Mouse (Mus musculus) limb, embryonic 11.5 days (tissue): Measurements from ENCODE around the gene Dpf3. TPM values are rescaled to one million over a fixed set of nuclear protein-coding genes. Genes with fewer than 3 reads are reported as not detected.

ENCODE experiments used
- ATAC-seq: fragments of 200-750 bp; cut with Nextera tagmentation; 2 replicates; pipeline ENCODE4 v1.8.0; 2017; ENCODE audit warnings: low read depth; ENCODE audit not compliant: insufficient number of reproducible peaks, low FRiP score, low TSS enrichment
- DNase-seq: peaks from one replicate; pipeline ENCODE4 v3.0.0-alpha.2; 2015; ENCODE audit warnings: low spot score
- H3K27ac ChIP-seq: fragments of 300-500 bp; sonication (generic); replicated peaks from 2 replicates; pipeline ENCODE4 v1.5.1; 2014; ENCODE audit warnings: low read depth, mild to moderate bottlenecking, low read length
- H3K27me3 ChIP-seq: fragments of 300-500 bp; sonication (generic); 2 replicates; pipeline ENCODE4 v1.6.1; 2014; ENCODE audit warnings: mild to moderate bottlenecking, low read length, mixed read lengths; ENCODE audit not compliant: control insufficient read depth, insufficient read depth
- H3K36me3 ChIP-seq: fragments of 300-500 bp; sonication (generic); 2 replicates; pipeline ENCODE4 v1.6.1; 2014; ENCODE audit warnings: mild to moderate bottlenecking, low read length, moderate library complexity, mixed read lengths; ENCODE audit not compliant: control insufficient read depth, insufficient read depth
- H3K4me1 ChIP-seq: fragments of 300-500 bp; sonication (generic); 2 replicates; pipeline ENCODE4 v1.6.1; 2014; ENCODE audit warnings: low read length, mixed read lengths; ENCODE audit not compliant: control insufficient read depth, insufficient read depth
- H3K4me2 ChIP-seq: fragments of 300-500 bp; sonication (generic); 2 replicates; pipeline ENCODE4 v1.6.1; 2014; ENCODE audit warnings: low read depth, mild to moderate bottlenecking, moderate library complexity; ENCODE audit not compliant: severe bottlenecking
- H3K4me3 ChIP-seq: fragments of 300-500 bp; sonication (generic); 2 replicates; pipeline ENCODE4 v1.5.1; 2014; ENCODE audit warnings: low read depth, low read length
- H3K9ac ChIP-seq: fragments of 300-500 bp; sonication (generic); 2 replicates; pipeline ENCODE4 v1.6.1; 2014; ENCODE audit warnings: mild to moderate bottlenecking, low read length
- H3K9me3 ChIP-seq: fragments of 300-500 bp; sonication (generic); 2 replicates; pipeline ENCODE4 v1.6.1; 2016; ENCODE audit warnings: low read length; ENCODE audit not compliant: control insufficient read depth
- WGBS: fragments of 180-500 bp; shearing (Covaris S2); extraction: QIAGEN DNeasy Blood & Tissue Kit; methylation state at CpG from one replicate; pipeline ENCODE4 v1.1.7; 2014; 5-methylcytosine and 5-hydroxymethylcytosine counted together
- polyA plus RNA-seq: library from polyadenylated mRNA; unstranded; fragments of >200 nt; fragmentation: Nextera tagmentation; extraction: Ambion mirVana; gene quantifications from 2 replicates; pipeline ENCODE4 v1.2.1, GENCODE M21; 2014

The Dpf3 gene
- polyA plus RNA-seq, 1 experiment from 2014 or later, result 3.6 TPM

GRCm38 (mm10) chr12:83525822-83526544 is 38.5 kb upstream of the Dpf3 start:
- Histone ChIP-seq H3K4me3 (no peak overlapping the region), H3K36me3 (no peaks in the 10 kb centered on the region), H3K27me3 (no peaks in the 10 kb centered on the region), H3K9me3 (no peaks in the 10 kb centered on the region), H3K4me2 (no peak overlapping the region), H3K4me1 (no peaks in the 10 kb centered on the region), H3K27ac (no peak overlapping the region), H3K9ac (no peak overlapping the region)
- DNase-seq (no peak), ATAC-seq (no peak)
- WGBS, result 79% methylated on average over 18 of the region's 18 CpGs

DNA sequence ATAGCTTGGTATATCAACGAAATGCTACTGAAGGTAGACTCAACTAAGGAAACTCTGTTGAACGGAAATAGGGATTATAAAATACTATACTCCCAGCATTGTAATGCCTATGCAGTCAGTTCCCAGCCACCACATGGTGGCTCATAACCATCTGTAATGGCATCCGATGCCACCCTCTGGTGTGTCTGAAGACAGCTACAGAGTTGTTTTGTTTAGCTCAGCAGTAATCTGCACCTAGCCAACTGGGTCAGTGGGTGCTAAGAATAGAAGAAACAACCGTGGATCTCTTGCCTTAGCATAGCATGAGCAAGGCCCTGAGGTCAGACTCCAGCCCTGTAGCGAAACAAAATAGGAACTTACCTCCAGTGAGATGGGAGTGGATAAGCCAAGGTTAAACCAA is 36.8 kb upstream of the Dpf3 start:
- WGBS, result 86% methylated on average over 5 of the region's 5 CpGs
- H3K4me1 ChIP-seq, result no peaks in the 10 kb centered on the region
- no peaks in the 10 kb centered on the region for H3K27me3 ChIP-seq
- DNase-seq (no peak), ATAC-seq (no peak)
- H3K36me3 ChIP-seq, result no peaks in the 10 kb centered on the region
- no peak overlapping the region for H3K9ac ChIP-seq
- no peak overlapping the region for H3K27ac ChIP-seq
- no peak overlapping the region for H3K4me2 ChIP-seq
- H3K9me3 ChIP-seq, result no peaks in the 10 kb centered on the region
- H3K4me3 ChIP-seq, result no peak overlapping the region

DNA sequence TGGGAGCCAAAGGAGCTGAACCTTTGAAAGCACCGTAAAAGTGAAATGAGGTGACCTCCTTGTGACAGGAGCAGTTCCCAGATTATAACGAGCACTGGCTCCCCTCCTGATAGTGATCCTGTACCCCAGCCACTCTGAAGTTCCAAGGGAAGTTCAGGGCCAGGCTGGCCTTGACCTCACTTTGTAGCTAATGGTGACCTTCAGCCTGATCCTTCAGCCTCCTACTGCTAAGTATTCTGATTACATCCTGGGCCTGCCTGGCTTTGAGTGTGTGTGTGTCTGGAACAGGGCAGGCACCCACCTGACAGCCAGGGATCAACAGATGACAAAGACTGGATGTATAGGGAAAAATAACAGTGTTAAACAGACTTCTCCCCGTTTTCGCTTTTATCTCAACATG is 36.4 kb upstream of the Dpf3 start:
- no peak overlapping the region for H3K4me3 ChIP-seq
- ATAC-seq (no peak), DNase-seq (no peak)
- no peaks in the 10 kb centered on the region for H3K27me3 ChIP-seq
- no peak overlapping the region for H3K27ac ChIP-seq
- H3K36me3 ChIP-seq, result no peaks in the 10 kb centered on the region
- WGBS, result 55% methylated on average over 4 of the region's 4 CpGs
- H3K4me1 ChIP-seq, result no peaks in the 10 kb centered on the region
- no peaks in the 10 kb centered on the region for H3K9me3 ChIP-seq
- no peak overlapping the region for H3K9ac ChIP-seq
- no peak overlapping the region for H3K4me2 ChIP-seq

DNA sequence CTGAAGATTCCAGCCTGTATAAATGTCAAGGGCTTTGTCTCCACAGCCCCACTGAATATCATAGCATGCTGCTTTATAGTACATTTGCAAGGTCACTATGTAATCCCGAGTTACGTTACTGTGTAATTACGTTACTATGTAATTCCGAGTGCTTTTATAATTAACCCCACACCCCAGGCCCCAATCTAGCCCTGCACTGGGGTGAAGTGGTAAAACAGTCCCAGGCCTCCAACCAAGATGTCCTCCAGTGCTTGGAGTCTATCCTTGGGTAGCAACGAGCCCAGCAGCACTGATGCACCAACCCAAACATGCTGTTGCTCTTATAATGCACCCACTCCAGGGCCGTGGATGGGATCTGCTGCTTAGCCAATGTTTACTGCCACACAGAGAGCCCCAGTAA is 35.5 kb upstream of the Dpf3 start:
- no peak overlapping the region for H3K4me3 ChIP-seq
- H3K27me3 ChIP-seq, result no peaks in the 10 kb centered on the region
- H3K4me2 ChIP-seq, result no peak overlapping the region
- ATAC-seq, result no peak
- no peaks in the 10 kb centered on the region for H3K36me3 ChIP-seq
- 79% methylated on average over 6 of the region's 6 CpGs for WGBS
- no peak overlapping the region for H3K9ac ChIP-seq
- no peaks in the 10 kb centered on the region for H3K9me3 ChIP-seq
- no peaks in the 10 kb centered on the region for H3K4me1 ChIP-seq
- no peak for DNase-seq
- no peak overlapping the region for H3K27ac ChIP-seq

GRCm38 (mm10) chr12:83521083-83521482 is 33.6 kb upstream of the Dpf3 start:
- ATAC-seq, result no peak
- Histone ChIP-seq H3K36me3 (no peaks in the 10 kb centered on the region), H3K4me2 (peak overlapping the region; percentile 68; the same call in 1 of the 2 replicates), H3K4me3 (peak overlapping the region; percentile 67), H3K9ac (no peak overlapping the region), H3K27ac (no peak overlapping the region), H3K27me3 (no peaks in the 10 kb centered on the region), H3K9me3 (no peaks in the 10 kb centered on the region), H3K4me1 (no peaks in the 10 kb centered on the region)
- DNase-seq, result no peak
- WGBS, result 49% methylated on average over 8 of the region's 8 CpGs

GRCm38 (mm10) chr12:83520311-83520890 is 32.9 kb upstream of the Dpf3 start, which contains the start of gene Dcaf4:
Gene Dcaf4, plus strand, starts transcription at chr12:83520466.
- Histone ChIP-seq H3K36me3 (no peaks in the 10 kb centered on the region), H3K4me1 (no peaks in the 10 kb centered on the region), H3K9ac (peak within 1 kb of the TSS; percentile 65), H3K4me3 (peak within 1 kb of the TSS; percentile 67), H3K27me3 (no peaks in the 10 kb centered on the region), H3K9me3 (no peaks in the 10 kb centered on the region), H3K4me2 (peak within 1 kb of the TSS; percentile 68), H3K27ac (no peak within 1 kb of the TSS)
- WGBS, result under 1% methylated on average over 32 of the region's 32 CpGs
- peak; percentile 98 for ATAC-seq
- DNase-seq, result peak; percentile 96

DNA sequence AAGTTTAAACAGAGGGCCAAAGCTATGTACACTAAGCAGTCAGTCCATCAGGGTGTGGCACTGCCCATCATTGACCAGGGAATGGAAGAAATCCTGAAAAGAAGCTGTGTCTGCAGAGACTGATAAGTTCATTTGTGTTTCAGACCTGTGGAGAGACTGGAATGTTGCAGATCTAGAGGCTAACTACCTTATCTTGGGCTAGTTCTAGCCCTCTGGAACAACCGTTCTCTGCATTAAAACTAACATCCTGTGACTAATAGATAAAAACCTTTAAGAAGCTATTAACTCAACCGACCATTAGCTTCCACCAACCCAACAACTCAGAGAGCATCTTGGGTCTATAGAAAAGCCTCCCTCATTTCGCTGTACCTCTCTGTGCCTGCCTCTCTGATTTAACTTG is 30.1 kb upstream of the Dpf3 start:
- no peaks in the 10 kb centered on the region for H3K27me3 ChIP-seq
- H3K9ac ChIP-seq, result no peak overlapping the region
- H3K4me3 ChIP-seq, result no peak overlapping the region
- 85% methylated on average over 3 of the region's 3 CpGs for WGBS
- no peaks in the 10 kb centered on the region for H3K9me3 ChIP-seq
- H3K27ac ChIP-seq, result no peak overlapping the region
- no peak overlapping the region for H3K4me2 ChIP-seq
- 0 out of 2 replicates have a peak, but pooled peaks cover 2% of the 10 kb centered on the region for H3K4me1 ChIP-seq
- no peak for DNase-seq
- no peaks in the 10 kb centered on the region for H3K36me3 ChIP-seq
- ATAC-seq, result no peak

GRCm38 (mm10) chr12:83514216-83514615 is 26.7 kb upstream of the Dpf3 start:
- Histone ChIP-seq H3K36me3 (no peaks in the 10 kb centered on the region), H3K9ac (no peak overlapping the region), H3K9me3 (no peaks in the 10 kb centered on the region), H3K27me3 (no peaks in the 10 kb centered on the region), H3K4me1 (0 out of 2 replicates have a peak, but pooled peaks cover 2% of the 10 kb centered on the region), H3K4me2 (no peak overlapping the region), H3K4me3 (no peak overlapping the region), H3K27ac (no peak overlapping the region)
- WGBS, result 50% methylated on average over 4 of the region's 4 CpGs
- ATAC-seq (no peak), DNase-seq (no peak)
